Mouse (Mus musculus): ENCODE data around the gene Ibtk.
A peak's percentile ranks its signal among the peaks of the same experiment; 100 is the strongest.

Ibtk gene

DNA sequence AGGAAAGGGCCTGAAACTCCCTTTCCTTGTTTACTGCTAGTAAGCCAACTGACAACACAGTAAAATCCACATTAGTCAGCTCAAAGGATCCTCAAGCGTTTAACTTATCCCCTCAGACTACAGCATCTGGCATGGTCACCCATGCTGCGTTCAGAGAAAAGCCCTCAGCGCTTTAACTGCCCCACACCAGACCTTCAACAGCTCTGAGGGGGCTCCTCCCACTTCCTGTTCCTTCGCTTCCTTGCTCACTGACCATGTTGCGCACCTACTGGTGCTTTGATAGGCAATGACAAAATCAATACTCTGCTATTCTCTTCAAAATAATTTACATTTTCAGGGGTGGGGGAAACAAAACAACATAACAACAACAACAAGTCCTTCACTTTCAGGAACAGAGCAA, 47.2 kb downstream of the Ibtk start:
- no peak for DNase-seq (ENCODE audit: low read depth, low spot score)

DNA sequence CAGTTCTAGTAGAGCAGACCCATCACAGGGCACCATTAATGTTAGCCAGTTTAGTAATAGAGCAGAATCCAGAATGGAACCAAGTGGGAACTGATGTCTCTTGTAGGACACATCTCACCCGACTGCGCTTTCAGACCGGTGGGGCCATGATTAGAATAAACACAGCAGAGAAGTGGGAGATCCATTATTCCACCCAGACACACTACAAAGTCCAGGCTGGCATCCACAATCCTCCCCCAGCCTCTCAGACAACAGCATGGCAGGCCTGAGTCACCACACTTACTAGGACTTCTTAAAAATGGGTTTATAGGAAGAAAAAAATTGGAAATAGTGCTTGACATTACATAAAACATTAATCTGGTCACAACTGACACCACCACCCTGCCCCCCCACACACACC, 53.5 kb downstream of the Ibtk start:
- DNase-seq (ENCODE audit: low read depth, low spot score): no peak

DNA sequence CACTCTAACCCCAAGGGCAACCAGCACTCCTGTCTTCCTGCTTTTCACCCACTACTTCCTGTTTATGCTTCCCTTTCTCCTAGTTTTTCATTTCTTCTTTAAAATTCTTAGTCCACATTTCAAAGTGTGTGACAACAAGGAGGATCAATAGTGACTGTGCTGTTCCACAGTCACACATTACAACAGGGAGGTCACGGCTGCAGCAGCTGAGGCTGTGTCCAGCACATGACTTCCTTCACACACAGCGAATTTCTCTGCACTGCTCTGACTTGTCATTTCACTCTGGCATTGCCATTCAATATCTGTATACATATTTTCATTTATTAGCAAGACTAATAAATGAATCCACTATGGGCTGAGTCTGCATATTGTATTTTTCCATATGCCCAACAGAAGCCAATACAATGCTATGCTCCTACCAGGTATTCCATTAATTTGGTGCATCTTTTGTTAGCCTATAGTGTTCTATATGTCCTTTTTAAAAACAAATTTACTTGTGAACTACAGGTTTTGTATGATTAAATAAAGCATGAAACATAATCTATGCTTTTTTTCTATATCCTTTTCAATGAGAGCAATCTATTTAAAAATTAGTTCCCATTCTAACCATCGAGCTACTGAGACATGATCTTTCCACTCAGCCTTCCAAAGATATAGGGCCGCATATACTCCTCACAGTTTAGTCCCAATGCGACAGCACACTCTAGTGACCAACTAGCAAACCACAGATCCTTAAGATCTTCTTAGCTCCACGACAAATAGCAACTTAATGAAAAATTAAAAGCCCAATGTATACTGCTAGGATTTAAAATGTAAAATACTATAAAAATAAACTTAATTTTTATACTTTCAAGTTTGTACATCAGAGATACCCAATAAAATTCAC, 55.7 kb downstream of the Ibtk start:
- no peak for DNase-seq (ENCODE audit: low read depth, low spot score)

DNA sequence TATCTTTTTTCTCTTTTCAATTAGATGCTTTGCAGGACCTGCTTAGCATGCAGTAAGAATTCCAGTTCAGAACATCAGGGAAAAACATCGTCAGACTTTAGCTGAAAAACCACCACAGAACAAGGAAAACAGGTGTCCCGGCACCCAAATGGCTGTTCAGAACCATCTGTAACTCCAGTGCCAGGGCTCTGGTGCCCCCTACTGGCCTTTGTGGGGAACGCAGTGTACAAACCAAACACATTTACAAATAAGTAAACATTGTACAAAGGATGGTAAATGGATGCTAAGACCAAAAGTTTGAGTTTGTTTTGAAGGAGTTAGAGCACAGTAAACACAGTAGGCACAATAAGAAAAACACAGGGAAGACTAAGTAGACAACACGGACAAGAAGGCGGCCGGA, 64.1 kb downstream of the Ibtk start:
- no peak for DNase-seq (ENCODE audit: low read depth, low spot score)

DNA sequence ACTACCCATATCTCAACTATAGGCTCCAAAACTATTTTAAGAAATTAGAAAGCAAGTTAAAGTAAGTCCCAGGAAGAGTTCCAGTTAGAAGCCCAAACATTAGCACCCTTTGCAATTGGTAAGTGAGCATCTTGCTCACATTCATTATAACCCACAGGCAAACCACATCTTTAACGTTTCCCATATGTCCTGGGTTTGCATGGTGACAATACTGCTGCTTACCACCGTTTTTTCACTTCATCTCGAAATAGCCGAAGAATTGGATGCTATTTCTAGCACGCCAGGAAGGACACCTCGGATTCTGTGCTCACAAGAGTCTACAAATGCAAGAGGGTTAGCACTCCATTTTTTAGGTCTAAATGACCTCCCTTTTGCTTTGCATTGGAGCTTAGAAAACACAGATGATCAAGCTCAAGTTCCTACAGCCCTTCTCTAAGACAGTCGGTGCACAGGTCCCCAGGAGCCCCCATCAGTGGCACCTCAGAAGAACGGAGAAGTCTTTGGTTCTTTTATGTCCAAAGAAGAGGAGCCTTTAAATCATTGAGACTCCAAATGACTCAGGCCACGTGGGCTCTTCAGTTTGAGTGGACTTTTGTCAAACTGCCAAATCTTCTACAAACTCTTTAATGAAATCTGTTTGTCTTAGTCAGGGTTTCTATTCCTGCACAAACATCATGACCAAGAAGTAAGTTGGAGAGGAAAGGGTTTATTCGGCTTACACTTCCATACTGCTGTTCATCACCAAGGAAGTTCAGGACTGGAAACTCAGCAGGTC, 73.8 kb downstream of the Ibtk start:
- DNase-seq (ENCODE audit: low read depth, low spot score): no peak

DNA sequence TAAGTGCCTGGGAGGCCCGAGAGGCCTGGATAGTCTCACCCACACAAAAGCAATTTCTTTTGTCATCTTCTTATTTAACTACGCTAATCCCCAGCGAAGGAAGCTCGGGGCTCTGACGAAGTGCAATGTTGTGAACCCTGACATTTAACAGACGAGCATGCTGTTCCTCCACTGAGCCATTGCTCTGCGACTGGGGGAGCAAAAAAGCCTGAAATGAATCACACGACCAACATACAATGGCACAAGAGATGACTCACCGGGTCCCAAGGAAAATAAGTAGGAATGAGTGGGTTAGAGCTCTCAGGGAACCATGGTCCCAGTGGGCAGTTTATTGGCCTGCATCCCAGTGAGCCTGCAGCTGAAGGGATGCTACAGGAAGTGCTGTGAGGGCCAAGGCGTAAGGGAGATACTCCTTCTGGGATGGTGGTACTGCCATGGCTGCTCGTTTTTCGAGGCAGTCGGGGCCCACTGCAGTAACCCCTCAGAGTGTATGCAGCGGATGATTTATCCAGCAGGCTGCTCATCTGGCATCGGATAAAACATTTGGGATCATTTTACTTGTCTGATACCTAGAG, 75.1 kb downstream of the Ibtk start:
- no peak for DNase-seq (ENCODE audit: low read depth, low spot score)

DNA sequence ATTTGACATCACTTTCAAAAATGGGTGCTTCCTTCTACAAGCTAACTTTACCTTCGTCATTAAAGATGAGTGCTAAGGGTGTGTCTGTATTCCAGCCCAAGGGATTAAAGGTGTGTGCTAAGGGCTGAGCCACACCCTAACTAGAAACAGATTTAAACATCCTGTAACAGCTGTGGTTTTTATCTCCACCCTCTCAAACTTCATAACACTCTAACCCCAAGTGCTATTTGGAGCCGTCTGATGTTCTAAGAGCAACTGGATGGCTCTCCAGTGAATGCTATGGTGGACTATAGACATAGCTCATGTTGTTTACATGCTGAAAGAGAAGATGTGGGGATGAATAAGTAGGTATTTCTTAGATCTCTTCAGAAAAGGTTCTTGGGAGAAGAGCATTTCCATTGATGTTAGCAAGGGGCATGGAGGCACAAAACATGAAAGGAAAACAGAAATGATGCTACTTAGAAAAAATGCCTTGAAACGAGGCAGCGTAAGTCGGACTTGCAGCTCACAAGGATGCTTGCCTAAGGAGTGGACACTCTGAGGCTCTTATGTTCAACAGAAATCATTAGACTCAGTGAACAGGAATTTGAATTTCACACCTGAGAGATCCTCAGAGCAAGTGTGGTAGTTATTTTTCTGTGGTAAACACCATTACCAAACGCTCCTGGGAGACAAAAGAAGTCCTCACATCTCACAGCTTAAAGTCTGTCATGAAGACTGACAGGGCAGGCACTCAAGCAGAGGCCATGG, 77.4 kb downstream of the Ibtk start:
- DNase-seq (ENCODE audit: low read depth, low spot score): no peak

DNA sequence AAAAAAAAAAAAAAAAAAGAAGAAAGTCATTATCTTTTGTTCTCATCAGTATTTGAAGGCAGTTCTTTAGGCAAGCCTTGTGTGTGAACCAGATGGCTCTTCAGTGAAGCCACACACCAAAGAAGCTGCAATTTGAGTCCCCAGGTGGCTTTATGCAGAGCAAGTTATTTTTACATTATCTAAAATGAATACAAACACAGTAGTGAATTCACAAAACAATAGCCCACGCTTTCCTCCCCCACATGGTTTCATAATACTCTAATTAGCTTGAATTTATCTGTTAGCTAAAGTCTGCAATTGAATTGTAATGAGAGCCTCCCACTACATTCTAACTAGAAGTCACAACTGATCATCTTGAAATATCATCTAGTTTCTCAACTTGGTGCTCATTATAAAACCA, 84.8 kb downstream of the Ibtk start:
- no peak for DNase-seq (ENCODE audit: low read depth, low spot score)

DNA sequence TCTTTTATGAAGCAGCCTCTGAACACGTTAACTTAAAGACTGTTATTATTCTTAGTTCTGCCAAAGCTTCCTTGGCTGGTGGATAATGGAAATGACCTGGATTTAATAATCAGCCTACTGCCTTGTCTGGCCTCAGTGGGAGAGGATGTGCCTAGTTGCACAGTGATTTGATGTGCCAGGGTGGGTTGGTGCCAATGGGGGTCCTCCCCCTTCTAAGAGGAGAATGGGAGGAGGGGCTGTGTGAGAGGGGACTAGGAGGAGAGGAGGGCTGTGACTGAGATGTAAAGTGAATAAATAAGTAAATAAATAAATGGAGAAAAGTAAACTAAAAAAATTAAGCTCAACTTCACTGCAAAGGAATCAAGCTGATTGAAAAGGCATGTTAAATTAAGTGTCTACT, 85.3 kb downstream of the Ibtk start:
- DNase-seq (ENCODE audit: low read depth, low spot score): no peak

DNA sequence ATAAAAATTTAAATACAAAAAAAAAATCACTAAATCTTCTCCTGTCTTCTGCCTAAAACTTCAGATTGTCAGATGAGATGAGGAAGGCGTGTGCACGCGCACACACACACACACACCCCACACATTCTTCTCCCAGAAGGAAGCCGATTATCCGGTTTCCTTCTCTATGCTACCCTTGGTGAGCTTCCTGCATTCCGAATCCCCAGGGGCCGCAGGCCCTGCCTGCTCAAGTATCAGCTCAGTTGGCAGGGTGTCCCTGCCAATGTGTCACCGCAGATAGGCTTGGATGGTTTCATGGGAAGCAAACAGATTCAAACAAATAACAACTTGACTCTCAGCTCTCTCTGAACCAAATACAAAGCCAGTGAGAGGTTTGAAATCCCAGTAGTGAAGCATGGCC, 86.0 kb downstream of the Ibtk start:
- DNase-seq (ENCODE audit: low read depth, low spot score): peak; percentile 24

DNA sequence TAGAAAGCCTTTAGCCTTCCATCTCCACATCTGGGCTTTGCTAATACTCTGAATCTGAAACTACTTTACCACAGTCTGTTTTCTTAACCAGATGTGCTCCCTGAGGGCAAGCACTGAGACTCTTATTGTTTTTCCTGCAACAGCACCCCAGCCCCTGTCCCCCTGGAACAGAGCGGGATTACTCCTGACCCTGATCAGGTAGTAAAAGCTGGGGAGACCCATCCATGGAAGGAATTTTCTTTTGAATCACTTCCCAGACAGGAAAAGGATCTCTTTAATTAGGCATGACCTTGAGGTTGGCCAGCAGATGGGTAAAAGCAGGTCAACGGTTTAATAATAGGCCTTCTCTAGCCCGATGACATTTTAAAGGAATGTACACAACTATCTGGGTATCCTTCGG, 95.7 kb downstream of the Ibtk start:
- DNase-seq (ENCODE audit: low read depth, low spot score): no peak

DNA sequence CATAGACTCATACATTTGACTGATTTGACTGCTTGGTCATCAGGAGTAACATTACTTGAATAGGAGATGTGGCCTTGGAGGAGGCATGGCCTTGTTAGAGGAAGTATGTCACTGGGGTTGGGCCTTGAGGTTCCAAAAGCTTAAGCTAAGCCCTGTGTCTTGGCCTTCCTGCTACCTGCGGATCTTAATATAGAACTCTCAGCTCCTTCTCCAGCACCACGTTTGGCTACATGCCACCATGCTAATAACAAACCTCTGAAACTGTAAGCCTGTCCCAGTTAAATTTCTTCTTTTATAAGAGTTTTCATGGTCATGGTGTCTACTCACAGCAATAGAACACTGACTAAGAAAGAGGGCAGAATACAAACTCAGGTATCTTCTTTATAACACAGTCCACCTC, 110.9 kb downstream of the Ibtk start:
- no peak for DNase-seq (ENCODE audit: low read depth, low spot score)

All from skeletal muscle tissue, adult 2 months (tissue).